Mouse (Mus musculus): ENCODE results near the gene Ccdc57.

DNA sequence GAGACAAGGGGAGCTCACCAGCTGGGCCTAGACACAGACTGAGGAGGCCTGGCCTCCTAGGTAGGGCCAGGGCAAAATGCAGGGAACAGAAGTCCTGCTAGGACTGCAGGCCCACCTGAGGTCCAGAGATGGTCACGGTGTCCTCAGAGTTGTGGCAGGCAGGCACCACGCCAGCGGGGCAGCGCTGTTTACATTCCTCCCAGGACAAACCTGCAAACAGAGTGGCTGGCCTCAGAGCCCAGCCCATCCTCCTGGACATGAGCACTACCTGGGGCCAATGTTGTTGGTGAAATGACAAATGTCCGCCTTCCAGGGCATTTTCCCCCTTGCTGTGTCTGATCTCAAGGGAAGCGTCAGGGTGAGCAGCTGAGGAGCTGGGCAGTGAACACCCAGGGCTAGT is 115.3 kb downstream of the Ccdc57 start:
- TF ChIP-seq CTCF (IDR thresholded peaks at IDR 0.05; ENCODE audit: low read depth, low read length) (no peak), GATA1 (IDR thresholded peaks at IDR 0.05; ENCODE audit: borderline replicate concordance, low read length) (no peak), POLR2AphosphoS5 (IDR thresholded peaks at IDR 0.05; ENCODE audit: insufficient replicate concordance, low read depth, low read length) (no peak)
